Mouse (Mus musculus) CD8-positive naive resting alpha-beta T cell, adult 2 months (primary cell): ENCODE measurements around the gene Nemp1.

Experiments
- DNase-seq, 2 experiments: peaks; one replicate each; pipeline ENCODE4 v3.0.0; 2022; ENCODE audit warnings: low read depth in 2 of 2, low spot score in 2 of 2

Nemp1 gene

DNA sequence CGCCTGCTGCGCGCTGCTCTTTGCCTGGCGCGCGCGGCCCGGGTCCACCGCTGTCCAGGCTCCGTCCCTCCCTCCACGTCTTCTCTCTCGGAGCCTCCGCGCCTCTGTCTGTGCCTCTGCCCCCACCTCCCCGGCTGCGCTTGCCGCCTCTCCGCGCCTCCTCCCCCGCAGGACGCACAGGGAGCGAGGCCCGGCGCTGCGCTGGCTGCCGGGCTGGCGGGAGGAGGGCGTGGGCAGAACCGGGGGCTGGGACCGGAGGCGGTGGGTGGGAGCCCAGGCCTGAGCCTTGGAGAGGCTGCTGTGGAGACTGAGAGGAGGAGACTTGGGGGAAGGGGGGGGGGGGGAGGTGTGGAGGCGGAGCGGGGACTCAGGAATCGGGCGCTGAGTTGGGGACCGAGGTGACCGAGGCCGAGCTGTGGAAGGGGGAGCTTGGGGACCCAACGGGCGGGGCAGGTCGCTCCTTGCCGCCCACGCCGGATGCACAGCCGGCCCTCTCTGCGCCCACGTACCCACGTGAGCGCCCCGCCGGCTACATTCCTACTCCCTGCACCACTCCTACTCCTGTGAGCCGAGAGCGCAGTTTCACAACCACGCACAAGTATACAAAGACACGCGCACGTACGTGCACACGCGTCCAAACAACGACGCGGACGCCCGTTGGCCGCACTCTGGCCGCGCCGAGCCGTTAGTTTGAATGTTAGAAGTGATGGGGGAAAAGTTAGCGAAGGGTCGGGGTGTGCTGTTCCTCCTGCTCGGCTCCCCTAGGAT lies at the start of gene Nemp1:
Gene Nemp1, plus strand, starts transcription at position 401 of the 768 bp plus-strand sequence.
- peak; percentile 45 to 47 for DNase-seq

DNA sequence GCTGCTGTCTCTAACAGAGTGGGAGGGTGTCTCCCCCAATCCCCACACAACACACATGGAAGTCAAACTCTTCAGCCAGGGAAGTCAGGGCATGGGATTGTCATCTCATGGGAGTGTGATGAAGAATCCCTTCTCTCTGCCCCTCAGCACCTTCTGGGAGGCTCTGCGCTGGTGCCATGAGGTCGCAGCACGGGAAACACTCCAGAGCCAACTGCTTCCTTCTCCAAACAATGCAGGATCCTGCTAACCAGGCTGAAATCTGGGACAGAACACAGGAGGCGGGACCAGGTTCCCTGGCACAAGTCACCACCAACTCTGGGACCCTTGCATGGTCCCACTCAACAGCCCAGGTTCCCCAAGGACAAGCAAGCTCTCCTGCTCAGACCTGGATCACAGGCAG lies 49.4 kb upstream of the Nemp1 start:
- no peak for DNase-seq

- DNase-seq = no peak
Measured at GRCm38 (mm10) chr10:127618173-127618572, 48.5 kb upstream of the Nemp1 start.

DNA sequence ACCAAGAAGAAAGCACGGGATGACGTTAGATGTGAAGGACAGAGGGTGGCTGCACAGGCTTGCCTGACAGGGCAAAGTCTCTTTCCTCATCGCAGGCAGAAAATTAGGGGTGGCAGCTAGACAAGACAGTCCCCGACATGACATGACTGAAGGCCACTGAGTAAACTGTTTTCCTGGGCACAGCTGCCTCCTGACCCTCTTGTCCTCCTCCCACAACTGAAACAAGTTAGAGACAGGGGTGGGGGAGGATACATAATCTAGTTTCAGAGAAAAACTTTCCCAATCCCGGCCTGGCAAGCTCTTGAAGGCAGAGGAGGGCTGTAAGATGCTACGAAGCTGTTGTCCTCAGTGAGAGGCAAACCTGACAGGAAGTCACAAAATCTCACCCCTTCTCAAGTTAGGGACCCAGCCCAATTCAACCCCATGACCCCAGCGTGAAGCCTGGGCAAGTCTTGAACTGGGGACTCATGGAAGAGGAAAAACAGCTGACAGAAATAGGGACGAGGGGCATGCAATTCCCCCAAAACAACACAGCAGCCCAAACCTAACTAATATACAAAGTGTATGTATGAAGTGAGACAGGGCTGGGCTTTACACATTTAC lies 47.5 kb upstream of the Nemp1 start:
- no peak for DNase-seq

DNA sequence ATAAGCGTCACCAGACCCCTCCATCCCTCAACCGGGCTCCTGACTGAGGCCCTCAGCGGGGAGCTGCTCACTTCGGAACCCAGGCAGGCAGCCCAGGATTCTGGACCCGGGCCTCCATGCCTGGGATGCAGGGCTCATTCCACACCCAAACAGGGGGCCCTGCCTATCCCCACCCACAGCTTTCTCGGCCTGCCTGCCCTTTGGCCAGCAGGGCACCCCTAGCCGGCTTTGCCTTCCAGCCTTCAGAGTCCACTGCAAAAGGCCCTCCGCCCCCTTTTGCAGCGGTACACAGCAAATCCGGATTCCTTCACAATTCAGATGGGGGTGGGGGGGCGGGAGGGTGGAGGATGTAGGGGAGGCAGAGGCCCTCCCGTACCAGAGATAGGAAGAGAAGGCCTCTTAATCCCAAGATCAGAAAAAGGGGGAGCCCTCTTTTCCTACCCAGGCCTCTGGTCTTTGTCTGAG lies 46.7 kb upstream of the Nemp1 start:
- DNase-seq = no peak

GRCm38 (mm10) chr10:127620406-127621190 lies 46.1 kb upstream of the Nemp1 start, which contains the start of gene Lrp1:
Lrp1 (minus strand) TSS chr10:127621148.
- DNase-seq = no peak

DNA sequence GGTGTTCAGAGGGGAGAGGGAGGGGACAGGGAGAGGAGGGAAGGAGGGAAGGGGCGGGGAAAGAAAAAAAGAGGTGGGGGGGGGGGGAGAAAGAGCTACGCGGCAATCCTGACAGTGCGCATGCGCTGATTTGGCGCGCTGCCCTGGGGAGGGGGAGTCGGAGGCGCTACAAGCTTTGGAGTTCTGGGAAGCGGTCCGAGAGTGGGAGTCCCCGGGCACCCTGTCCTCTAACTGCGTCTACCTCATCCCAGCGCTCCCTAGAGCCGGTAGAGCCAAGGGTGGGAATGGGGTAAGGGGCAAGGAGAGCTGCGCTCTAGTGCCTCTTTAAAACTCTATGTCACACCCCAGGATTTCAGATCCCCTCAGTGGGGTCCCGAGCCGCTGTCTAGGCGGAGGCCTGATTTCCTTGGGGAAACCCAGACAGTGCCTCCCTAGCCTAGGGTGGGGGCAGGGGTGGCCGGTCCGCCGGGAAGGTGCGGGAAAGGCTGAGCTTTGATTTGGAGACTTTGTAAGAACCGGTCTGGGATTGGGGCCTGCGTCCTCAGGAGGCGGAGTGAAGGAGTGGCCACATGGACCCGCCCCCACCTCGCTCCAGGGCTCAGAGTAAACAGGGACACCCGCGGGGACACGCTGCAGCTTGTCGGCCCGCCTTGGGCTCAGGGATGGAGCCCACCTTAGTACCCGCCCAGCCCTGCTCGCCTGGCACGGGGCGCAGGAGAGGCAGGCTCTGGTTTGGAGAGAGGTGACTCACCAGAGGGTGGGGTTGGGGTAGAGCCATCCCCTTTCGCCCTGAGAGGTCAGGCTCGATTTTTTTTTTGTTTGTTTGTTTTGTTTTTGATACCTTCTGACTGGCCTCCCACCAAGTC lies 45.3 kb upstream of the Nemp1 start:
- peak; percentile 9 to 15 for DNase-seq

GRCm38 (mm10) chr10:127622057-127622392 lies 44.7 kb upstream of the Nemp1 start:
- no peak for DNase-seq

DNA sequence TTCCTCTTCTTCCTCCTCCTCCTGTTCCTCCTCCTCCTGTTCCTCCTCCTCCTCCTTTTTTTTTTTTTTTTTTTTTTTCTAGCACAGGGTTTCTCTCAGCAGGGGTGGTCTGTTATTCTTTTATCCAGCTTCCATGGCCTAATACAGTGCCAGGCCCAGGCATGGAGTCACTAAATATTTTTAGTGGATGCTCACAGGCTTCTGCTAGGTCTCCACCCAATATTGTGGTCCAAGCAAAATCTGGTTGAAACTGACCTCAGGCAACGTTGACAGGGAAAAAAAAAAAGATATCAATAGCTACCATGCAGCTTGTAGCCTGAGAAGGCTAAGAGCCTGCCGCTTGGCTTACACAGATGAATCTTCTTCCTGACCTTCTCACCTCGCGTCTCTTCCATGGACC lies 44.0 kb upstream of the Nemp1 start:
- no peak for DNase-seq

- DNase-seq = no peak
Measured at GRCm38 (mm10) chr10:127623439-127624216, 43.1 kb upstream of the Nemp1 start.

DNA sequence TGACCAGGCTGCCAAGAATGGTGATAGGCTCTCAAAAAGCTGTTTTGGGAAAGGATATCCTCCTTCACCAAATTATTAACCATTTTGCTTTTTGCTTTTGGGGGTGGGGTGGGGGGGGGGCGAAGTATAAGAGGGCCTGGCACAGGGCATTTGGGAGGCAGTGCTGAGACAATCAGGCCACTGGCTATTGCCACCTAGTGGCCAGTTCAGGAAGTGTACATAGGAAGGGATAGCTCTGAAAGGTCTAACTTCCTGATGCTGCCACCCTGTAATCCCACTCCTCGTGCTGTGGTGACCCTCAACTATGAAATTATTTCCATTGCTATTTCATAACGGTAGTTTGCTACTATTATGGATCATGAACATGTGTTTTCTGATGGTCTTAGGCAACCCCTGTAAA lies 40.3 kb upstream of the Nemp1 start:
- peak in 1 of 2 experiments; percentile 33 for DNase-seq

DNA sequence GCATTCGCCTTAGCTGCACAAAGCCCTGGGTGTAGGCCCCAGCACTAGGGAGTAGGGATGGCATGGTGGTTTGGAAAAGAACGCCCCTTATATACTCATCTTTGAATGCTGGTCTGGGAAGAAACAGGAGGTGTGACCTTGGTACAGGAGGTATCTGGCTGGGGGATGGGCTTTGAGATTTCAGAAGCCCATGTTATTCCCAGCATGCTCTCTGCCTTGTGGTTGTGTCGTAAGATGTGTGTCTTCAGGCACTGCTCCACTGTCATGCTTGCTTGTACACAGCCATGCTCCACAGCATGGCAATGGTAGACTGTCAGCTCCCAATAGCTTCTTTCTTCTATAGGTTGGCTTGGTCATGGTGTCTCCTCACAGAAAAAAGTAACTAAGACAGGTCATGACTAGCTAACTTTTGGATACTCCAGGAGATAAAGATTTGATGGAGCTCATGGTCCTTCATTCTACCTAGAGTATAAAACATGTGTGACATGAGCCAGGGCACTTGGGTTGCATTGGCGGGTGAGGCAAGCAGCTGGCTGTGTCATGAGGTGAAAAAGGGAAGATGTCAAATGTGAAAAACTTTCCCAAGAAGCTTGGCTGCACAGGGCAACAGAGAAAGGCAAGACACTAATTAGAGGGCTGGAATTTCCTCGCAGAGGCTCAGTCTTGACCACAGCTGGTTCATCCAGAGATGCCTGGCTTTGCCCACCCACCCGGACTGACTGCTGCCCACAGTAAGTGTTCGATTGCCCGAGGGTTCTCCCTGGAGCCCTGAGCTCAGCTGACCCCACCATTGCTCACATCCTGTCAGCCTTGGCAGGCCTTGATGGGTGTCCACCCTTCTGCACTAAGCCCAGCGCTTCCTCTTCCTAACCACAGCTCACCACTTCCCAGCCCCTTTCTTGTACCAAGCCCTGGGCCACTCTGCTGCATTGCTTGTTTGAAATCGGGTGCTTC lies 35.2 kb upstream of the Nemp1 start:
- no peak for DNase-seq

GRCm38 (mm10) chr10:127632668-127633271 lies 33.9 kb upstream of the Nemp1 start:
- no peak for DNase-seq

DNA sequence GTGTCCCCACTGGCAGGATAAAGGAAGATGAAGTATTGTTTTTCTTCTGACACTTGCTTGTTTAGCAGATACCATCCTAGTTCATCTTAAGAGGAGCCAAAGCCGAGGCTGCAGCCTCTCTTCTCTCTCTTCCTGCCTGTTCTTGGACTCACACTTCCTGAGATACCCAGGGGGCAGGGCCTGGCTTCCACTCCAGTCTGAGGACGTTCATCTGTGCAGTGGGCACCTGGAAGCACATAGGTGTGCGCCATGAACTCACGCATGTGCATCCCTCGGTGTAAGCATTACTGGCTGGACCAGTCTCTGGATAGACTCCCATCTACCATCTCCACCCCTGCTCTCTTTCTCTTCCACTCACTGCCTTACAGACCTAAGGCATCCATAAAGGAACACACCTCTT lies 26.3 kb upstream of the Nemp1 start:
- DNase-seq = no peak

DNA sequence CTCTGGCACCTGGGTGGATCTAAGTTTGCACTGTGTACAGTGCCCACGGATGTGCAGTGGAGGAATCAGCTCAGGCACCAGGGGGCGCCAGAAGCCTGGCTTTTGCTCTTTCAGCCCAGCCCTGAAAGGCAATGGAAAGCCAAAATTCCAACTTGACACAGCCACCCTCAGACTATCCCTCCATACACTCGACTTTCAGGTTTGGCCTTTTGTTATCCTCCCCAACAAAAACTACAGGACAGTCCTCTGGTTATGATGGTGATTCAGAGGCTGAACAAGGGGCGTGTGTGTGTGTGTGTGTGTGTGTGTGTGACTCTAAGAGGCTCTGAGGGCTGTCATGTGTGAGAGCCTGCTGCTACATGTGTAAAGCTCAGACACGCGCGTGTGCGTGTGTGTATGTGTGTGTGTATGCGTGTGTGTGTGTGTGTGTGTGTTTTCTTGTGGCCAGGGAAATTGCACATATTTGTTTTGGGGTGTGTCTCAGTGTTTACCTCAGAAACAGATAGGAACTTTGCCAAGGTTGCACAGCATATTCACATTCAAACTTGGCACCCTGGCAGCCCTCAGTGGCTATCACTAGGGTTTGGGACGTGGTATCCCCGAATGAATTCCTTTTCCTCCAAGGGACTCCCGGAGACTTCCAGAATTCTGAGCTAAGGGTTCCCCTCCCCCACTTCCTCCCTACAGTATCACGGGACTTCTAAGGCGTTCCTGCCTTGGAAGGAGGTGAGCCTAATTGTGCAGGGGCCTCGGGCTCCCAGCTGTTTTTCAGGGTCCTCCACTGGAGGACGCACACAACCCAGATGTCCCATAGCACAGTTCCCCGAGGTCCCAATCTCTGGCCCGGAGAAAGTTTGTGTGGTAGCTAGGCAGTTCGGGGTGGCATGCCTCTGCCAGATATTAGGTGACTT lies 24.6 kb upstream of the Nemp1 start:
- DNase-seq = peak; percentile 81 to 87

DNA sequence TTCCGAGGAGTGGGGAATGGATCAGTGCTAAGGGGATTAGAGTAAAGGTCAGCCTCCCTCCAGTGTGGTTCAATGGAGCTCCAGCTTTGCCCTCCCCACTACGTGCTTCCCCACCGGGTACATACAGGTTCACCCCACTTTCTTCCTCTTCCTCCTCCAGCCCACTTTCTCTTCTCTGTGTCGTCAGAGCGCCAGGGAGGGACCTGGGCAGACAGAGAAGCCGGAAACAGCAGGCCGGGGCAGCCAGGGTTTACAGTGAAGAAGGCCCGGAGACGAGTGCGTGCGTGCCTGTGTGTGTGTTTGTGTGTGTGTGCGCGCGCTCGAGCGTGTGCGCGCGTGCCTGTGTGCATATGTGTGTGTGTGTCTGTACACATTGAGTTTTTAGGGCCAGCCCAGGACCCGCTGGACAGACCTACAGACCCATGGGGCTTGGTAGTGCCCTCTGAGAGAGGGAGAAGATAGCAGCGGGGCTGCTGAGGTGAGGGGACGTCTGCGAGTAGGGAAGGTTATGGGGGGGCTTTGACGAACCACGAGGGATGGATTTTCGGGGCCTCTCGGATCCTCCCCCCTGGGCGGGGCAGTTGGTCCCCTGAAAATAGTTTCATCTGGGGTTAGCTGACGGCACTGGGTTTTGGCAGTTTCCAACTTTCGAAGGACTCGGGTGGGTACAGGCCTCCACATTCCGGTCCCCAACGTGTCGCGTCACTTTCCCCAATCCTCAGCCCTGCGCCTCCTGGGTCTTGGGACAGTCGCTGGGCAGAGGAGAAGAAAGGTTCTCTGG lies 23.7 kb upstream of the Nemp1 start, which contains the start of gene Stat6:
Gene Stat6, plus strand, starts transcription at position 215 of the 781 bp plus-strand sequence.
- DNase-seq = peak; percentile 75 to 81
